Mouse (Mus musculus) hindbrain, postnatal 0 days (tissue): ENCODE measurements at regions not wholly inside any gene's neighbourhood (a gene's known extent, or its start where the extent isn't known, plus 50 kb on each side); places are given as distances from the start of the nearest gene placed in this dataset.
"Not testable (repeated sequence)": the region's sequence is repeated elsewhere in the genome, so short reads cannot be mapped to it uniquely, and the experiment has no call there.

Source experiments
- ATAC-seq: fragments of 200-750 bp; cut with Nextera tagmentation; 2 replicates; pipeline ENCODE4 v1.8.0; 2017; ENCODE audit warnings: mild to moderate bottlenecking, moderate TSS enrichment, moderate library complexity
- DNase-seq: peaks from one replicate; pipeline ENCODE4 v3.0.0-alpha.2; 2015; ENCODE audit warnings: low spot score
- H3K27ac ChIP-seq: fragments of 300-500 bp; sonication (generic); 2 replicates; pipeline ENCODE4 v1.5.1; 2014; ENCODE audit warnings: mild to moderate bottlenecking
- H3K27me3 ChIP-seq: fragments of 300-500 bp; sonication (generic); 2 replicates; pipeline ENCODE4 v1.6.1; 2014; ENCODE audit warnings: low read length, mixed read lengths; ENCODE audit not compliant: insufficient read depth
- H3K36me3 ChIP-seq: fragments of 300-500 bp; sonication (generic); 2 replicates; pipeline ENCODE4 v1.6.1; 2014; ENCODE audit warnings: low read length, mixed read lengths; ENCODE audit not compliant: insufficient read depth
- H3K4me1 ChIP-seq: fragments of 300-500 bp; sonication (generic); 2 replicates; pipeline ENCODE4 v1.6.1; 2014; ENCODE audit warnings: antibody characterized with exemption, low read length, mixed read lengths; ENCODE audit not compliant: insufficient read depth
- H3K4me2 ChIP-seq: fragments of 300-500 bp; sonication (generic); 2 replicates; pipeline ENCODE4 v1.6.1; 2014; ENCODE audit warnings: low read depth, mild to moderate bottlenecking, low read length, moderate library complexity, mixed read lengths
- H3K4me3 ChIP-seq: fragments of 300-500 bp; sonication (generic); 2 replicates; pipeline ENCODE4 v1.5.1; 2014; ENCODE audit warnings: low read length
- H3K9ac ChIP-seq: fragments of 300-500 bp; sonication (generic); replicated peaks from 2 replicates; pipeline ENCODE4 v1.6.1; 2014; ENCODE audit warnings: mild to moderate bottlenecking, low read length, moderate library complexity, mixed read lengths
- H3K9me3 ChIP-seq: fragments of 300-500 bp; sonication (generic); 2 replicates; pipeline ENCODE4 v1.6.1; 2016; ENCODE audit warnings: low read length, mixed read lengths
- CTCF ChIP-seq: IDR thresholded peaks from 2 replicates; pipeline ENCODE4 v1.5.1; 2016; ENCODE audit warnings: antibody characterized with exemption, control low read depth, low read depth
- WGBS: fragments of 180-500 bp; shearing (Covaris S2); extraction: QIAGEN DNeasy Blood & Tissue Kit; methylation state at CpG from one replicate; pipeline ENCODE4 v1.1.7; 2014; 5-methylcytosine and 5-hydroxymethylcytosine counted together

DNA sequence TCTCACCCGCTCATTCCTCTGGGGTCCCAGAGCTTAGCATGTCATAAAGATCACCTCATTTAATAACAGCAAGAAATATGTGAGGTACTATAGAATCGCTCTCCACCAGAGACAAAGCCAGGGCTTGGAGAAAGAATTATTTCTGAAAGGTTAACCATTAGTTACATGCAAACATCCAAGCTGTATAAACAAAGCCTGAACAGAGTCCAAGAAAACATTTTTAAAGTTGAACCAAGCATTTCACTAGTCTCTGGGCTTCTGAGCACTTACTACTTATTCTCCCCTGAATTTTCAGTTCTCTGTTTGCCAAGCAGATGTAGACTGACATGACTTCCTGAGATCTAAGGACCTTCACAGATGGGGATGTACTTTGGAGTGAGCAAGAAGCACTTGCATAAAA is 450.0 kb downstream of the Inhba start:
- H3K9me3 ChIP-seq: no peaks in the 10 kb centered on the region
- WGBS: 82% methylated on average over 2 of the region's 2 CpGs
- DNase-seq (no peak), ATAC-seq (no peak)
- H3K27ac ChIP-seq: no peak overlapping the region
- H3K4me2 ChIP-seq: no peak overlapping the region
- no peaks in the 10 kb centered on the region for H3K36me3 ChIP-seq
- no peak overlapping the region for H3K9ac ChIP-seq
- no peak for TF ChIP-seq CTCF
- no peaks in the 10 kb centered on the region for H3K27me3 ChIP-seq
- no peak overlapping the region for H3K4me3 ChIP-seq
- no peaks in the 10 kb centered on the region for H3K4me1 ChIP-seq

DNA sequence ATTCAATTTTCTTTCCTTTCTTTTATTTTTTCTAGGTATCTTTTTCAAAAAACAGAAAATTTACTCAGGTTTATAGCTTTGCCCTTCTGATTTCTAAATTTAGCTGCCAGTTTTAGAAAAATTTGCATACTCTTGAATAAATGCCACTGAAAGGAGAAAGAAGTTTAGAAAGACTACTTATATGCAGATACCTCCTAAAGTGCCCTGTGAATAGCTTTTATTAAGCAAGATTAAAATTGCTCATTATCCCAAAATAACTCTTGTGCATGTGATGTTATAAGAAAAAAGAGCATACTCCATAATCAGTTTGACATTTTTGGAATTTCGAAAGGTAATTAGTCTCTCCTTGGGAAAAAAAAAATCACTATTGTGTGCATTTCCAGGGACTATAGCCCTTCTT is 453.2 kb downstream of the Inhba start:
- Histone ChIP-seq H3K9me3 (no peaks in the 10 kb centered on the region), H3K27me3 (no peaks in the 10 kb centered on the region), H3K4me1 (no peaks in the 10 kb centered on the region), H3K4me3 (no peak overlapping the region), H3K4me2 (no peak overlapping the region), H3K27ac (no peak overlapping the region), H3K36me3 (no peaks in the 10 kb centered on the region), H3K9ac (no peak overlapping the region)
- 86% methylated on average over 1 of the region's 1 CpGs for WGBS
- ATAC-seq (no peak), DNase-seq (no peak)
- no peak for TF ChIP-seq CTCF

DNA sequence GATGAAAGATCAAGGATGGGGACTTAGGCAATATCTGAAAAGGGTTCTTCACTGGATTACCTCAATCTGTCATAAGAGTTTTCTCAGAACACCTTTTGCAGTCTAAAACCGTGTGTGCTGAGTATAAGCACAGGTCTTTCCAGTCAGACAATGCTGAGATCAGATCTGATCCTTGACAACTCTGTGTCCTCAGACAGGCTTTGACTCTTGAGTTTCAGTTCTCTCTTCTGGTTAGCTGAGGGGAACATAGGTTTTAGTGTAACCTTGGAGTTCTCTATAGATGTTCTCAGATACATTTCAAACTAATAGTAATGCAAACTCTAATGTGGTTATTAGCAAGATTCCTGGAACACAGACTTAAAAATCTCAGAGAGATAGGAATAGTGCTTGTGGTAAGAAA is 453.7 kb downstream of the Inhba start:
- Histone ChIP-seq H3K4me1 (no peaks in the 10 kb centered on the region), H3K9ac (no peak overlapping the region), H3K36me3 (no peaks in the 10 kb centered on the region), H3K9me3 (no peaks in the 10 kb centered on the region), H3K27me3 (no peaks in the 10 kb centered on the region), H3K27ac (no peak overlapping the region), H3K4me2 (no peak overlapping the region), H3K4me3 (no peak overlapping the region)
- WGBS: 79% methylated on average over 1 of the region's 1 CpGs
- no peak for ATAC-seq
- DNase-seq: no peak
- TF ChIP-seq CTCF: no peak

DNA sequence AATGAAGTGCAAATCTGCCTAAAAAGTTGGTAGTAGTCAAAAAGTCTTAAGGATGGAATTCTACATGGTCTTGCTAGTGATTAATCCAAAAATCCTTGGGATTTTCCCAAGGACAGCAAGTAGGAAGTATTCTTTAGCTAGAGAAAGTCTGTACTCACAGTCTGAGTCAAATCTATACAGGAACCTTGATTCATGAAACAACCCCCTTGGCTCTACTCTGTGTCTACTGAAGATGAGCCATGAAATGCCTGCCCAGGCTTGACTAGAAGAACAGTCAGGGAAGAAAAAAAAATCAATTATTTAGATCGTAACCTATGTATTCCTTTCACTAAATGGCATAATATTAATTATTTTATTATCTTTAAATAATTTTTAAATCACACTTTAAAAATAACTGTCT is 454.2 kb downstream of the Inhba start:
- TF ChIP-seq CTCF: no peak
- Histone ChIP-seq H3K4me2 (no peak overlapping the region), H3K4me1 (no peaks in the 10 kb centered on the region), H3K9ac (no peak overlapping the region), H3K9me3 (no peaks in the 10 kb centered on the region), H3K36me3 (no peaks in the 10 kb centered on the region), H3K27ac (no peak overlapping the region), H3K27me3 (no peaks in the 10 kb centered on the region), H3K4me3 (no peak overlapping the region)
- no peak for ATAC-seq
- 100% methylated on average over 1 of the region's 1 CpGs for WGBS
- DNase-seq: no peak

DNA sequence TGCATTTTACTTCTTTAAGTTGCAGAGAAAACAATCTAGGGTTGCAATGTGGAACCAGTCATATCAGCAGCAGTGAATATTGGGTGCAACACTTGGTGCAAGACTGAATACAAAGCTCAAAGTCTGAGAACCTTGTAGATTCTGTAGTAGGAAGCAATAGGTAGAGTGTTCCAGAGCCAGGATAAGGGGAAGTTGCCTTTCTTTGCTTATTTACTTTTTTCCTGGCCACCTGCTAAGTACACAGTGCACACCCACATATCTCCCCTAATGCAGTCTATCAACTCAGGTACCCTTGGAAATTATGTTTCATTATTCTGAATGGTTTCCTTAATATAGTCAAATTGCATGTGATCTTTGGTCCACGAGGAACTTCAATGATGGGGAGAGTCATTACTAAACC is 464.9 kb downstream of the Inhba start:
- Histone ChIP-seq H3K36me3 (no peaks in the 10 kb centered on the region), H3K4me1 (no peaks in the 10 kb centered on the region), H3K4me3 (no peak overlapping the region), H3K9ac (no peak overlapping the region), H3K4me2 (no peak overlapping the region), H3K9me3 (no peaks in the 10 kb centered on the region), H3K27ac (no peak overlapping the region), H3K27me3 (no peaks in the 10 kb centered on the region)
- ATAC-seq (no peak), DNase-seq (no peak)
- no peak for TF ChIP-seq CTCF
- 80% methylated on average over 1 of the region's 1 CpGs for WGBS

DNA sequence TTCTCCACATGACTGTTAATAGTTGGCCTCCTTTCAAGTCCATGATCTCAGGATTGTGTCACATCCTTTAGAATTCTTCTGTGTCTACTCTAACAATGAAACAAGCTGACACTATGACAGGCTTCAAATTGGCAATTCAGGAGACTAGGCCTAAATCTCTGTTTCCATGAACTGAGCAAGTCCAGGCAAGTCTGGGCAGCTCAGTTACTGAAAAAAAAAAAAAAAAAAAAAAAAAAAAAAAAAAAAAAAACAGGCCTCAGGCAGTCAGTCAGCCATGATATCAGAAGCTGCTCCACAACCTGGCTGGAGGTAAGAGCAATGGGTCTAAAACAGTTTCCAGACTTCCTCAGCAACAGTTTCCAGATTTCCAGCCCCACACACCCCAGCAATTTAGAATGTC is 475.6 kb downstream of the Inhba start:
- H3K4me2 ChIP-seq: no peak overlapping the region
- no peak for ATAC-seq
- no peak overlapping the region for H3K4me3 ChIP-seq
- no peak overlapping the region for H3K9ac ChIP-seq
- no peaks in the 10 kb centered on the region for H3K9me3 ChIP-seq
- no peak overlapping the region for H3K27ac ChIP-seq
- no peaks in the 10 kb centered on the region for H3K27me3 ChIP-seq
- no peaks in the 10 kb centered on the region for H3K36me3 ChIP-seq
- no peak for DNase-seq
- TF ChIP-seq CTCF: no peak
- H3K4me1 ChIP-seq: no peaks in the 10 kb centered on the region

DNA sequence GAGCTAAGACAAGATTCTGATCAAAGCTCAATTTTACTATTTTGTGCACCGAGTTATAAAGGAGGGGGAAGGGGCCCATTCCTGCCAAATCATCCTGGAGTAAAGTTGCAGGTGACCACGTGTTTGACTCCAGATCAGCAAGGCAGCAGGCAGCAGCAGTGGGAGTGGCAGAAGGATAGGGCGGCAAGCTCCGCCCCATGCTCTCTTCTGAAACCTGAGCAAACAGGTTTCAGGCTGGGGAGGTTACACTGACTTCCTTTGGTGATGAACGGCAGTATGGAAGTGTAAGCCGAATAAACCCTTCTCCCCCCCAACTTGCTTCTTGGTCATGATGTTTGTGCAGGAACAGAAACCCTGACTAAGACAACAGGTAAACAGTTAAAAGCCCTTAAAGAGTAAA is 479.0 kb downstream of the Inhba start:
- H3K36me3 ChIP-seq, H3K4me1 ChIP-seq, H3K27ac ChIP-seq, H3K4me3 ChIP-seq, H3K4me2 ChIP-seq, H3K9me3 ChIP-seq, ATAC-seq, DNase-seq, H3K27me3 ChIP-seq, H3K9ac ChIP-seq: not testable (repeated sequence)
- WGBS: 54% methylated on average over 6 of the region's 6 CpGs

DNA sequence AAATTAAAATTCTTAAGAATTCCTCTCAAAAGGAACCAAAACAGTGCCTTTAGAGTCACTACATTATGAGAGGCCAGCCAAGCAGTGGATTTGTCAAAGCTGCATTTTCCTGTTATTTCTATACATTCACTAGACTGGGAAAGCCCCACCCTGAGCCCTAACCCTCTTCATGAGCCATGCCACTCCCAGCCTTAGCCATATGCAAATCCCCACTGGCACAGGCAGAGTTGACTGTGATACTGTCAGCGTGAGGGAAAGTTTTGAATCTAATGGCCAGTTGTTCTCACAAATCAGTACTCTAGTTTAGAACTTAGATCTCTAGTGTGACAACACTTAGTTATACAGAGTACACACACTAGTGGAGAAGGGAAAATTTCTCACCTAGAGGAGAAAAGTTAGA is 486.4 kb downstream of the Inhba start:
- Histone ChIP-seq H3K27ac (no peak overlapping the region), H3K4me2 (no peak overlapping the region), H3K9ac (no peak overlapping the region), H3K9me3 (no peaks in the 10 kb centered on the region), H3K27me3 (no peaks in the 10 kb centered on the region), H3K36me3 (no peaks in the 10 kb centered on the region), H3K4me1 (no peaks in the 10 kb centered on the region), H3K4me3 (no peak overlapping the region)
- DNase-seq (no peak), ATAC-seq (no peak)
- WGBS: 55% methylated on average over 1 of the region's 1 CpGs
- TF ChIP-seq CTCF: no peak
